Mouse (Mus musculus): ENCODE measurements at regions not wholly inside any gene's neighbourhood (a gene's known extent, or its start where the extent isn't known, plus 50 kb on each side); places are given as distances from the start of the nearest gene placed in this dataset.

- no peak for DNase-seq
These were observed 75.0 kb upstream of the Magi3 start for GRCm38 (mm10) chr3:104295015-104295719.

- no peak for DNase-seq
These were observed 73.7 kb upstream of the Magi3 start for GRCm38 (mm10) chr3:104293869-104294268.

- no peak for DNase-seq
These were observed 69.0 kb upstream of the Magi3 start for GRCm38 (mm10) chr3:104288970-104289680.

GRCm38 (mm10) chr3:104287900-104288299 is 67.7 kb upstream of the Magi3 start:
- no peak for DNase-seq

- DNase-seq: no peak
These were observed 64.8 kb upstream of the Magi3 start for GRCm38 (mm10) chr3:104284961-104285360.

- DNase-seq: no peak
These were observed 63.7 kb upstream of the Magi3 start for GRCm38 (mm10) chr3:104283855-104284254.

GRCm38 (mm10) chr3:104279505-104279904 is 59.3 kb upstream of the Magi3 start:
- DNase-seq: no peak

GRCm38 (mm10) chr3:104274718-104275302 is 54.6 kb upstream of the Magi3 start:
- no peak for DNase-seq

GRCm38 (mm10) chr3:104274084-104274483 is 53.9 kb upstream of the Magi3 start:
- no peak for DNase-seq

All from cerebellum, postnatal 36 days (tissue).